Mouse (Mus musculus): ENCODE results near the gene Tmem214.

DNA sequence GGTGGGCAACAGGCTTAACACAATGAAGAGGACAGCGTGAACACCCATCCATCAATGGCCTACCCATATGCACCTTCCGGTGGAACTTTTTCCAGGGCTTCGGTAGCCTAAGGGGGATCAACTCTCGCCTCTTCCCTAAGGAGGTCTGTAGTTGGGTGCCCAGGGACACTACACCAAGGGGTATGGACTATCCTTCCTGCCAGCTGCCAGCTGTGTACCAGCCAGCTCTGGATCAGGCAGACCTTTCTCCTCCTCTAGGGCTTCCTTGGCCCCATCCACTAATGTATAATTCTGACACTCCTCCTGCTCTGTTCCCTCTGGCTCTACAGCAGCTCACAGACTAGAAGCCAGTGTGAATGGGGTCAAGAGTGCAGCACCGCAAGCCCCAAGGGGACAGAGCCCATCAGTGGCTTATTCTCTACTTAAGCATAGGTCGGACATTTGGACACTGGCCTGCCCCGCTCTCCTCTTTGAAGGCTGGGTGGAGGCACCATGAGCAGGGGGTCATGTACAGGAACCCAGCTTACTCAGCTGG, 46.4 kb downstream of the Tmem214 start:
- TF ChIP-seq CTCF (conservative IDR thresholded peaks at IDR 0.05; ENCODE audit: insufficient read depth, insufficient read length, low read depth, low read length) (no peak), POLR2A (IDR thresholded peaks at IDR 0.05; ENCODE audit: low read depth, low read length) (no peak)
